Mouse (Mus musculus) ovary, postnatal 36 days (tissue): ENCODE data around the gene 2410004P03Rik.
"Not testable (repeated sequence)": the region's sequence is repeated elsewhere in the genome, so short reads cannot be mapped to it uniquely, and the experiment has no call there.

ENCODE experiments used
- DNase-seq: peaks from one replicate; pipeline ENCODE4 v3.0.0; 2022; ENCODE audit warnings: low spot score, mixed read lengths

Gene 2410004P03Rik

DNA sequence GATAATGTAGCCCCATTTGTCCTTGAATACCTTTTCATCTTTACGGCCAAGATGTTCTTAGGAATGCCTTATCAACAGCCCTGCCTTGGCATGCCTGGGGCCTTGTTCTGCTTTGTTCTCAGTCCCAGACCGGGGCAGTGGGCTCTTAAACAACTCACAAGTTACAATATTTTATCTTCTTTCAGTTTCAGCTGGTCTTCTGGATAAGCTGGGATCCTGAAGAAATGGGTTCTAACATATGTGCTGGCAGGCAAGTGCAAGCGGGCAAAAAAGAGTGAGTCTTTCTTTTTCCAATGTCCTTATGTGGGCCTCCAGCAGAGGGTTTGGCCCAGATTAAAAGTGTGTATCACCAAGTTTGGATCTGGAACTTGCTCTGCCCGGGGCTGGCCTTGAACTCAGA, 9.6 kb upstream of the 2410004P03Rik start:
- DNase-seq = not testable (repeated sequence)

DNA sequence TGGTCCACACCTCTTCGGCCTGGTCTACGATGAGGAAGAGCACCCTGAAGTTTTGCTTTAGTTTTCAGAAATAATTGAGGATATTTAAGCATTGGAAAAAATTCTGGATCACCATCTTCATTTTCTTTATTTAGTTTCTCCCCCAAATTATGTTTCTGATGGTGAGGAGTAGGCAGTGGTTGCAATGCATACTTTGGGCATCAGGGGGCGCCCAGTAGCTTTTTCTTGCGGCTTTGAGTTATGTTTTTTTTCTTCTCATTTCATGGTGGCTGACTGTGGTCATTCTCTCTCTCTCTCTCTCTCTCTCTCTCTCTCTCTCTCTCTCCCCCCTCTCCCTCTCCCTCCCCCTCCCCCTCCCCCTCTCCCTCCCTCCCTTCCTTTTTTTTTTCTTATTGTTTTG, 6.9 kb upstream of the 2410004P03Rik start:
- DNase-seq = peak; percentile 46

DNA sequence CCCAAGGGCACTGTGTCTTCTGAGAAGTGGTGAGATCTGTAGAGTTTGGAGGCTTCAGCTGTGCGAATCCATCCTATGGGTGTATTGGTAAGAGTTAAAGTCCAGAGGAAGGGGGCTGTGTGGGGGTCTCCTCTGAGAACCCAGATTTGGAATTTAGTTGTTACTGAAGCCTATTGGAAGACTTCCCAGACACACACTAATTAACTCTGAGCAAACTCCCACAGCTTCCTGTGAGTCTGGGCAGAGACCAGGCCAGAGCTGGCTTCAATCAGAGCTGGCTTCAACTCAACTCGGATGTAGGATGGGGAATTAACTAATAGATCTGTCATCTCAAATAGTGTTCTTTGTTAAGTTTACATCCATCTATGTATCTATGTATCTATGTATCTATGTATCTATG, 4.2 kb upstream of the 2410004P03Rik start:
- DNase-seq = no peak

DNA sequence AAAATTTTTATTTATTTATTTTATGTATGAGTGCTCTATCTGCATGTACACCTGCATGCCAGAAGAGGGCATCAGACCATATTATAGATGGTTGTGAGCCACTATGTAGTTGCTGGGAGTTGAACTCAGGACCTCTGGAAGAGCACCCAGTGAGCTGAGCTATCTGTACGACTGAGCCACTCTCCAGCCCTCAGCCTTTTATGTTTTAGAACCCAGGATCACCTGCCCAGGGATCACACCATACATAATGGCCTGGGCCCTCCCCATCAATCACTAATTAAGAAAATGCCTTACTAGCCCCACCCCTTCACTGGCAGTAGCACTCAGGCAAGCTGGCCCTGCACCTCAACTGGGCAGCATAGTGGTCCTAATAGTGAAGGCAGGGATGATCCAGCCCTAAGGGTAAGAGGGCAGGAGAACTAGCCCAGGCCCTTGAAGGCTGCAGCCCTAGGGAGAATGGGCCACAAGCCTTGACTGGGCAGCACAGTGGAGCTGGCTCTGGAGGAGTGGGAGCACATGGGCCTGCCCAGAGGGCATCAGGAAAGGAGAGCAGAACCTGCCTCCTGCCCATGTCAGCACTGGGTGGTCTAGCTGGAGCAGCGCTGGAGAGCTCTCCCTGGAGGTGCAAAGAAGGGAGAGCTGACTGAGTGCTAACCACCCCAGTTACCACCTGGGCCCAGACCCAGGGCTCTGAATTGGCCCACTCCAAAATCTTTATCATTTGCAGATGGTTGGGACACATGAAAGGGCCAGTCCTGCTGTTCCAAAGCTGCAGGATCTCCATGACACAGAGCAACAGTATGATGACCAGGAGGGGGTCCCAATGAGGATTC, 756 bp upstream of the 2410004P03Rik start:
- DNase-seq = no peak

DNA sequence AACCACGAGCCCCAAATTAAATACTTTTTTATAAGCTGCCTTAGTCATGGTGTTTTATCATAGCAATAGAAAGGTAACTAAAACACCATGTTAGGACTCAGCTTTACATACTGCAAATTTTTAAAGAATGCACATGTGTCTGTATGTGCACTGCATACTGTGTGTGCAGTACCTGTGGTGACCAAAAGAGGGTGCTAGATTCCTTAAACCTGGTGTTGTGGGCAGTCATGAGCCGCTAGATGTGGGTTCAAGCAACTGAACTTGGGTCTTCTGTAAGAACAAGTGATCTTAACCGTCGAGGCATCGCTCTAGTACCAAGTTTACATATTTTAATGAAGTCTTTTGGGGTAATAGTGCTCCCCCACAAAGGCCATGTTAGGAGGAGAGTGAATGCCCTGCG, 2.1 kb downstream of the 2410004P03Rik start:
- DNase-seq = no peak

DNA sequence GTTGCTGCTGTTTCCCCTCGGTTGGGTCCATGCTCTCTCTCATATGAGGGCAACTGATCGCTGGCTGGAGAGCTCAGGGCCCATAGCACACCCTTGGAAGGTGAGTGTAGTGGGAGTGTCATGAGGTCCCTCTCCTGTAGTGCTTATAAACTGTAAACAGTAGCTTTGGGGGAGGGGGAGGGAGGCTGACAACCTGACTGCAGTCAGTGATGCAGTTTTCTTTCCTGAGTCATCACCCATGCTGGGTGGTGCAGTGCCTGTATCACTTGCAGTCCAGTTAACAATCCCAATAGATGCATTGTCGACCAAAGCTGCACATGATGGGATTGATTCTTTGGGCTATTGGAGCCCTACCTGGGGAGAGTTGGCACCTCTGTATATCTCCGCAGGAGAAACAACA, 10.3 kb downstream of the 2410004P03Rik start:
- no peak for DNase-seq

DNA sequence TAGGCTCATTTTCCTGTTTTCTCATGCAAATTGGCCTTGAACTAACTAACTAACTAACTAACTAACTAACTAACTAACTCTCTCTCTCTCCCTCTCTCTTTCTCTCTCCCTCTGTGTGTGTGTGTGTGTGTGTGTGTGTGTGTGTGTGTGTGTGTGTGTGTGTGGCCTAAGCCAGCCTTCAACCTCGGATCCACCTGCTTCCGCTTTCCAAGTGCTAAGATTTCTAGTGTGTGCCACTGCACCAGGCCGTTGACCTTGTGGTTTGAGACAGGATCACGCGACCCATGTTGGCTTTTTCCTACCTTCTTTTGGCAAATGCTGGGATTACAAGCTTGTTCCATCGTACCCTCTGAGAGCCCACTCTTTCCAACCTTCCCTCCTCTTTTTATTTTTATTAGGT, 10.9 kb downstream of the 2410004P03Rik start:
- DNase-seq = no peak

DNA sequence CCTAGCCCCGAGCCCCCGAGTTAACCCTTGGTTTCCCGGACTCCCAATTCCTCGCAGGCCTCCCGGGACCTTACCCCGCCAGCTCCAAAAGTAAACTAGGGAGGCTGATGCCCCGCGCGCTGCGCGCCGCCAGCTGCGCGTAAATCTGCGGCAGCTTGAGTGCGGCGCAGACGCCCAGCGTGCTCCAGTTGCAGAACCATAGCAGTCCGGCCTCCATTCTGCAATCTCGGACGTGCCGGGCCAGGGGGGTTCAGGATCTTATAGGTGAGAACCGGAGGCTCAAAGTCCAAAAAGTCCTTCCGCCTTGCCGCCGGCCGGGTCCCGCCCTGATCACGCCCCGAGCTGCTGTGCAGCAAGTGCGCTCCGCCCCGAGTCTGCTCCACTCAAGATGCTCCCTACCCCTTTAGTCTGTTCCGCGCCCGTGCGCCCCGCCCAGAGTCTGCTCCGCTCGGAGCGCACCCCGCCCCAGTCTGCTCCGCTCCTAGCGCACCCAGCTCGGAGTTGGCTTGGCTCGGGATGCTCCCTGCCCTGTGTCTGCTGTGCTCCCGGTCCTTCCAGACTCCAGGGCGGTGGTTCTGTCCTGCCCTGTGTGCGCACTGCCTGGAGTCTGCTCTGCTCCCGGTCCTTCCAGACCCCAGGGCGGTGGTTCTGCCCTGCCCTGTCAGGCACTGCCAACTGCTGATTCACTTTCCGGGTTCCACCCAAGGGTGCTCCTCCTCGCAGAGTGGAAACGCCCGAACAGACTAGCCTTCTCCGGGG, 11.6 kb downstream of the 2410004P03Rik start, which contains the start of gene Pqlc3:
Gene Pqlc3, minus strand, starts transcription at position 670 of the 759 bp plus-strand sequence.
- DNase-seq = peak; percentile 86

DNA sequence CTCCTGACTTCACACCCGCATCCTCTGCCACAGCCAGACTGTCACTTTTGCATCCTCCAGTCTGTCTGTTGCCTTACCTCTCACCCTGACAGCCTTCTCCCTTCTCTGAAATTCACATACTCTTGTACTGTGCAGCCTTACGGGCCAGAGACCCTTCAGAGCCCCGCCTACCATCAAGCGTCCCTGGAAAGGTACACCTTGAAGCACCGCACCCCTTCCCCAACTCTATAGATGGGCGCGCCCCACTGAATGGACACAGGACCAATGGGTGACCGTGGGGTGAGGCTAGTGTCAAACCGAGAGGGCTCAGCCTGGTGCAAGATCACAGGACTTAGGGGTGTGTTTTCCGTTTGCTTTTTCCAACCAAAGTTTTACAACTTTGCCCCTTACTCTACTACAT, 12.4 kb downstream of the 2410004P03Rik start:
- no peak for DNase-seq

DNA sequence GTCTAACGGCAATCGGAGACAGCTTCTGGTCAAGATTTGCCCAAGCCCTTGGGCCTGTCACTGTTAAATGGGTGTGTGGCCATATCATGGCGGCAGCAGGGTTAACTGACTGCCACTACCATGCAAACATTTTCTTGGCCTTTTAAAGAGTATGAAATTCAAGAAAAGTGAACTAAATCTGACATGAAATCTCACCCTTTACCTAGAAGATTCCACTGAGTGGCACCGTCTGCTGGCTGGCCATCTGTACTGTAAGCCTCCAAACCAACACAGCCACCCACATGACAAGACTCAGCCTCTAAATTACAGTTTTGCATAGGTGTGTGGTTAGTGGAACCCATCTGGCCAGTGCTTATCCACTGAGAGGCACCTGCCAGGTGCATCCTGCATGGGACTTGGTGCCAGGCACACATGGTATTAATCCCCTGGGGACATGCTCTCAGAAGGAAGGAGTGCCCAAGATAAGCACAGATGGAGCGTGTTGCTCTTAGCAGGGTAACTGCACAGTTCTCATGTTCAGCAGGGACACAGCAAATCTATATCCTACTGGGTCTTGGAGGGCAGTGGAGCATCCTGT, 14.6 kb downstream of the 2410004P03Rik start:
- DNase-seq = no peak

DNA sequence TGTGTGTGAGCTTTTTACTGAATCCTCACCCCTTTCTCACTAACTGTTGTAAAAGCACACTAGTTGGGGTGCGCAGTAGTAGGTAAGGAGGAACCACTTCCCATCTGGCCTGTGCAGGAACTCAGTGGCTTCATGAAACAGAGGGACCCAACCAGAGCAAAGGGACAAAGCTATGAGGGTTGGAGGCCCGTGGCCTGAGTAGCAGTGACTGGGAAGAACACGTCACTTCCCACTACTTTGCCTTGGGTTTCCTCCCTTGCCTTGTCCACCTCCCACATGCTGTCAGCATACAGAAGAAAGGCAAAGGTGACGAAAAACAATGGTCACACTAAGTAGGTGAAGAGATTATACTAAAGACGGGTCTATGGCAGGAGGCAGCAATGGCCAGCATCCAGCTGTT, 15.2 kb downstream of the 2410004P03Rik start:
- DNase-seq = no peak

DNA sequence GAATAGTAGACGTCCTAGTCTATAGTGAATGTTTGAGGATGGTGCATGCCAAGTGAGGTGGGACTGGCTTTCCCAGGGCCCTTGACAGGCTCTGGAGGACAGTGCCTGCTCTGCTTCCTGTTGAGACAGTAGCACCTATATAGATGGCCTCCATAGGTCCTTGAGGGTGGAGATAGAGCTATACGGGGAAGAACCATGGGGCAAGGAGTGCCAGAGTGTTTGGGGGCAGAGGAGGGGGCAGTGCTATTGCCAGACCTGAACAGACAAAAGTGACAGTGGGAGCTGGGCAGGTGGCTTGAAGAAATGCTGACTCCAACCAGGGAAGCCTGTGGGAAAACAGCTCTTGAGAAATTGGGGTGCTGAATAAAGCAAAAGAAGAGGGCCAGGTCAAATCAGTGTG, 17.2 kb downstream of the 2410004P03Rik start:
- DNase-seq = no peak

DNA sequence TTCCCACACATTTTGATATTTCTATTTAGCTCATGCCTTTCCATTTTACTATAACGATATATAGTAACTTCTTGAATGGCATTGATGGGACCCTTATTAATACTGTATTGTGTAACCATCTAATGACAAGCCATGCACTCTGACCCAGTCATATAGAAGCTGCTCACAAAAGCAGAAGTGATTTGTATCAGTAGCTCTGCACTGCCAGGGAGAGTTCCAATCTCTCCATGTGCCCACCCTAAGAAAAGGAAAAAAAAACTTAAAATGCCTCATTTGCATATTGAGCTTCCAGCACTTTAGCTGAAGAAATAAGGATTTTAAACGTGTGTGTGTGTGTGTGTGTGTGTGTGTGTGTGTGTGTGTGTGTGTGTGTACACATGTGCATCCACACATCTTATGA, 19.2 kb downstream of the 2410004P03Rik start:
- DNase-seq = no peak

DNA sequence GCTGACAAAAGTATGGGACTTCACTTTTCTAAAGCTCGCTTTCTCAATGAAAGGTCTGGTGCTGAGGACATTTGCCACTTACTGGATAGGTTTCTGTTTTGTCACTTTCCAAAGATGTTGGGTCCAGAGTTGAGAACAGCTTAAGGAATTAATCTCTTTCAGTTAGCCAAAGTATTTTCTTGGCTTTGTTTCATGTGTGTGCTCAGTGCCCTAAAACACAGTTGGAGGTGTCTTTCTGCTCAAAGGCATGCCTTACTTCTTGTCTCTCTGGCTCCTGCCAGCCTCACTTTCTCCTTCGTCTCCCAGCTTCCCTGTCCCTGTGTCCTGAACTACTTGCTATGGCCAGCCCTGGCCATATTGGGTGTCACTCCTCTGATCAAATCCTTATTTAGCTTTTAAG, 20.2 kb downstream of the 2410004P03Rik start:
- no peak for DNase-seq

DNA sequence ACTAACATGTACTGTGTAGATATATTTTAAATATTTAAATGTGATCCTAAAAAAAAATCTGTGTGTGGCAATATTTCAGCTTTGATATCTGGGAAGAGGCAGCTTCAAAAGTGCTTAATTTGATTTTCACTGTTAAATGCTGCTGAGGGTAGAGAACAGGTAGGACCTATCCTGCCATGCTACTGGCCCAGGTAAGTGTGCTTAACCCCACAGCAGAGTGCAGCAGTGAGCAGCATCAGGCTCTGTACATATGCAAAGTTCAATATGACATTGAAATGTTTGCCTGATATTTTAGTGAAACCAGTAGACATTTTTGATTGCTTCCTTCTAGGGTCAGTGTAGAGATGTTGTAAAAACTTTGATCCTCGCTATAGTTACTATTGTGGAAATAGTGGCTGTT, 25.7 kb downstream of the 2410004P03Rik start:
- DNase-seq = no peak

DNA sequence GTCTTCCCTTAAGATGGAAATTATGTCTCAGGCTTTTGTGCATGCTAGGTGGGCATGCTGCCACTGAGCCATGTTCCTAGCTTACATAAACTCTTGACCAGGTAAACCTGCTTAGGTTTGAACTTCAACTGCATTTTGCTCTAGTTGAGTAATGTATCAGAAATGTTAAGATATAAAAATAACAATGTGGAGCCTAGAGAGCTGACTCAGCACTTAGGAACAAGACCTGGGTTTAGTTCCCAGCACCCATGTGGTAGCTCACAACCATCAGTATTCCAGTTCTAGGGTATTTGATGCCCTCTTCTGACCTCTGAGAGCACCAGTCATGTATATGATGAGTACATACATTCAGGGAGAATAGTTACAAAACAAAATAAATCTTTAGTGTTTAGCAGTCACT, 34.4 kb downstream of the 2410004P03Rik start:
- no peak for DNase-seq

DNA sequence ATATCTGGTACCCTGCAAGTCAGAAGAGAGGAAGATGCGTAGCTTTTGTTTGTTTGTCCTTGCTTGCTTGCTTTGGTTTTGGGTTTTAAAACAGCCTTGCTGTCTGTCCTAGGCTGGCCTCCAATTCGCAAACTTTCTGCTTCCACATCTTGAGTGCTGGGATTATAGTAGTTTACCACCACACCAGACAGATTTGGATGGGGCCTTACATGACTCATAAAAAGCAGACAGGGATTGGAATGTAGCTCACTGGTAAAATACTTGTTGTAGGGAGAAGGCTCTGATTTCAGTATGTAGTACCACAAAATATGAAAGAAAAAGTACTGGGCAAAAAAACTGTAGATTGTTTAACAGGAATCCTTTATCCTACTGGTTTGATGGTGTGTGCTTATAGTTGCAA, 44.7 kb downstream of the 2410004P03Rik start:
- DNase-seq = no peak

DNA sequence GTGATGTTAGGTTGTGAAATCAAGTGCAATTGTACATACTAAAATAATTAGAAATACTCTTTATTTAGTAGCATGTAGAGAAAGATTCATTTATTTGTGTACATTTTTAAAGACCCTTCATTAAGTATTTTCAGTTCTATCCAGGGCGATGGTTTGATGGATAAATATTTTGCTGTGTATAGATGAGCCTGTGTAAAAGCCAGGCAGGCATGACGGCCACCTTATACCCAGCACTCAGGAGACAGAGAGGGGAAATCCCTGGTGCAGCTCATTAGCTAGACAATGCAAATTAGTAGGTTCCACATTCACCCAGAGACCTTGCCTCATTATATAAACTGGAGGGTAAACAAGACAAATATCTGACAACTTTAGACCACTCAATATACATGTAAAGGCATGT, 48.2 kb downstream of the 2410004P03Rik start:
- no peak for DNase-seq

DNA sequence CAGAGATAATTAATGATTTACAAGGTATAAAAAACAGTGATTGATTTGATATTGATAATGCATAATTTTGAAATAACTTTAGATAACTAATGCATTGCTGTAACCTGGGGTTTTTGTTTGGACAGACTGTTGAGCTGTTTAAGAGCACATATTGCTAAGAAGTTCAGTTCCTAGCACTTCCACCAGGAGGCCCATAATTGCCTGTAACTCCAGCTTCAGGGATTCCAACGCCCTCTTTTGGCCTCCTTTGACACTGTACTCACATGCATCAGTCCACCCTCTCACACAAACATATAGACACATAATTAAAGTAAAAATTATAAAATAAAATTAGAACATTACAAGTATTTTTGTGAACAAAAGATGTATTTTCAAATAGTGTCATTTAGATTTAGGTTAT, 52.7 kb downstream of the 2410004P03Rik start:
- no peak for DNase-seq
